Mouse (Mus musculus) monocyte, adult 5-6 weeks (primary cell): ENCODE results near the gene Nav3. TPM values are rescaled to one million over a fixed set of nuclear protein-coding genes. Genes with fewer than 3 reads are reported as not detected.
"Not testable (repeated sequence)": the region's sequence is repeated elsewhere in the genome, so short reads cannot be mapped to it uniquely, and the experiment has no call there.

Experiments
- ATAC-seq: fragments of 153-309, 156-312 bp; replicated peaks from 2 replicates; pipeline ENCODE4 v1.8.0; 2017; ENCODE audit warnings: mild to moderate bottlenecking; ENCODE audit not compliant: low TSS enrichment, insufficient number of reproducible peaks, severe bottlenecking, poor library complexity, low FRiP score
- total RNA-seq: library from RNA; stranded (forward); fragments of 200-1000, 200-491, 200-594 nt; gene quantifications from 3 replicates; pipeline ENCODE4 v1.2.3, GENCODE M21; 2017

Nav3 gene
- total RNA-seq, 1 experiment from 2014 or later = not detected

DNA sequence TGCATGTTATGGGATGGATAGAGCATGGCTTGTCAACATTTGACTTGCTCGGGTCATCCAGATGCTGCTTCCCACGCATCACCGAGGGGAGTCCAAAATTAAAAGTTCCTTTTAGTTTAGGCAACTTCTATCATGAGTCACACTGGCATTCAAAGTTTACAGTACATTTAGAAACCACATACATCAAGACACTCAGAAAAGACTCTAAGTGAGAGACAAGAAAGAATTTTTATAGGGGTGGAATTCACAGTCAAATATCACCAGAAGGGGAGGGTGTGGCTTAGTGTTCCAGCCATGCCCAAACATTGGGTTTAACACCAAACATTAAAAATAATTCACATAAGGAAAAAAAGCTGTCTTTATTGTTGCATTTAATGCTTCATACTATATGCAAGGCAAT is 57.4 kb downstream of the Nav3 start:
- ATAC-seq = no peak

DNA sequence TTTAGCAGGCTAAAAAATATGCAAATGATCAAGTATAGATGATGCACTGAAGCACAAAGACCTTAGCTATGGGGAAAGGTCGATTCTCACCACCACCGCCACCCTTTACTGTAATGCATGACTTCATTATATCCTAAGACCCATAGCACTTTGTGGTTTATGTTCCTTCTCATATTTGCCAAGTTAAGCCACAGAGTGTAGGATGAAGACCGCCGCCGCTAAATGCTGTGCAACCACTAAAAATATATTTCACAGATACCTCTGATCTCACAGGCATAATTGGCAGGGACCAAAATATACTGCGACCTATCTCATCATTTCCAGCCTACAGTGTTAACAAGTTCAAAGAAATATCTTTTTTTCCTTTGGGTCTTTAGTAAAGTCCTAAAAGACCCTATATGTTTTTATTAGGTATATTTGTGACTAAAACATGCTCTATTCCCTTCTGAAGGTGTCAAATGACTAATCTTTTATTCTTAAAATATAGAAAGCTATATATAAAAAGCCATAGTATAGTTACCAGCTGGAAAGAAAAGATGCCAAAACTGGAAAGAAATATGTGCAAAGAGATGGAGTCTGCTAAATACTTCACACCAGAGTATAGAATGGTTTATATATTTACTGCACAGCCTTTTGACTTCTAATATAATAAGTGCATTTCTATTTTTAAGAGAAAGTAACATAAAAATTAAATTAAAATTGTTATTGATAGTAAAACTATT is 69.4 kb downstream of the Nav3 start:
- ATAC-seq = no peak

DNA sequence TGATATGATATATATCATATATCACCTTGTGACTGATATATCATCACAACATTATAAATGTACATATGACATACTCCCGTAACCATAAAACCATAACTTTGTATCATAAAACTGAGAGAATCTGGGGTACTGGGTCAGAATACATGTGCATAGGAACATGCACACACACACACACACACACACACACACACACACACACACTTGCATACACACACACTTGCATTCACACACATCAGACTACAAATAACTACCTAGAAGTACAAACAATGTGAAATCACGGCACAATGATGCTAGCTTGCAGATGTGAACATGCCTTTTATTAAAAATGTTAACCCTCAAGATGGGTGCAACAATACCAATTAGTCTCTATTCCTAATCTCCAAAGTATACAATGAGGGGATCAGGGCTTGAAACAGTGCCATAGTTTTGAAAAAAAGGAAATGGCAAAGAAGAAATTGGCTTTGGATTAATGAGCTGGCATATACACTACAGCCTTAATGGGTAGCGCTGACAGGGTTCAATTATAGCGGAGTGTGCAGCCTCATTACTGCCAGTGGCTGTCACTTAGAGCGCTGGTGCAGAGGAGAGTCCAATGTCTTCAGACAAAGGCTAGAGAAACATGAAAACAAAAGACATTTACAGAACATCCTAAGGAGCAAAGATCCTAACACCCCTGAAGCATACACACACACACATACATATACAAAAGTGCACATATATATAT is 72.3 kb downstream of the Nav3 start:
- not testable (repeated sequence) for ATAC-seq

DNA sequence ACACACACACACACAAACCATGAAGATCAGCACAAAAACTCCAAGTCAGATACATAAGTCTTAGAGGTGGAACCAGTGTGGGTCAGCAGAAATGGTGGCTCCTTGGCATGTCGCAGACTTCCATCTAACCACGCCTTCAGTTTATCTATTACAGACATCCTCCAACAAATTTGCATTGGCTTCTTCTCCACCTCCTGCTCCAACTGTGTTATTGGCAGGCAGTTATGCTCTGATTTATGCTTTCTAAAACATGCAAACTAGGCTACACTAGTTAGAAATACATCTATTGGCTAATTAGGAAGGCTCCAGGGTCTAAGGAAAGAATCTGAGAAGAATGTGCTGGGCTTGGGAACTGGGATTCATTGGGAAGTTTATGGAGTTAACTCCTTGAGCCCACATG is 75.2 kb downstream of the Nav3 start:
- ATAC-seq = no peak

DNA sequence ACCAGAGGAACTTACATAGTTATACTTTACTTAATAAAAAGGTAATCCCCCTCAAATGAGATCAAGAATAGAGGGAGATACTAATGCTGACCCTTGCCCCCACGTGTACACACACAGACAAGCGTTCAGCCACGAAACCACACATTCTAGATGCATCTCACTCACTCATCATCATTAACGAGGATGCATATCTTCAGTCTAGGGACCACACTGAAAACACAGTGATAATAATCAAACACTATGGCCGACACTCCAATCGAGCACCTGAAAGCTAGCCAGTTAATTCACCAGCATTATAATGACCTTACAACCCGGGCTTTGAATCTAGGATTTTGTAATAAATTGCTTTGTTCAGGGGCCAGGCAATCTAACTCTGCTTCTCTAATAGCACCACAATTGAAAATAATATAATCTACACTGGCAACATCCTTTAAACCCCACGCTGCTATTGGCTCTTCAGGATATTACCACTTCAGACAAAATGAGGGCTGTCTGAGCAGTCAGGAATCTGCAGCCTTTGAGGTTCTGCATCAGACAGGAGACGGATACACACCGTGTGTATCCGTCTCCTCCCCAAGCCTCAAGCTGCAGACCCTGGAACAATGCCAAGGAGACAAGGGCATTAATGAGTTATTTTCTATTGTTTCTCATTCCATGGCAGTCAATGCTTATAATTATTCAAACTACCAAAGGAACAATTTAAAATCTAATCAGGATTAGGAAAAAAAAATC is 83.1 kb downstream of the Nav3 start:
- no peak for ATAC-seq

DNA sequence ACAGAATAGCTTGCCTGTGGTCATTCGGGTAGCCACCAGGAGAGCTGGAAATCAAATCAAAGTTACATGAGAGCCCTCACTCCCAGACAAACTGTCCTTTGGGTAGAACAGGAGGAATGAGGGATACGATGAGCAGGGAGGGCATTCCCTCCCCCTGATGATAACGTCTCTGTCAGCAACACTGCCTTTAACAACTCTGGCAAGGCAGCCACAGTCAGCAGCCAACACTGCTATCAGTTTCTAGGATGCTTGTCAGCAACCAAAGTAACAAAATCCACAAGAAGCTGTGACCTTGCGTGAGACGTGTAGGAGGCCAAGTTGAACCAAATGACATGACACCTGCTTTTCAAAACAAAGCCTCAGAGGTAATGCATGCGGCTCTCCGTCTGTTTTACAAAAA is 103.9 kb downstream of the Nav3 start:
- no peak for ATAC-seq

DNA sequence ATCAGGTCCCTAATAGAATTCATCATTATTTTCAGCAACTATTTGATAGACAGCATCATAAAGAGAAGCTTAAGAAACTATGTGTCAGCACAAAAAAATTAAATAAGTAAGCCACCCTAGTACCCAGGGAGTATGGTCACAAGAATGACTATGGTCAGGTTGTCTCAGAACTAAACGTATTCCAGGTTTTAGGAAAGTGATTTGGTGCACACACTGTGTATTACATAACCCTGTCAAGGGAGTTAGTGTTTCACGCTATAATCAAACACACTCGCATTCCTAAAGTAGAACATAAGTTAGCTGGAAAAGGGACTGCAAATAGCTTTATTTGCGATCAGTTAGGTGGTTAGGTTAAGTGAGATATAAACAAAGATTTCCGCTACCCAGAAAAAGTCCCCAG is 126.0 kb downstream of the Nav3 start:
- no peak for ATAC-seq

DNA sequence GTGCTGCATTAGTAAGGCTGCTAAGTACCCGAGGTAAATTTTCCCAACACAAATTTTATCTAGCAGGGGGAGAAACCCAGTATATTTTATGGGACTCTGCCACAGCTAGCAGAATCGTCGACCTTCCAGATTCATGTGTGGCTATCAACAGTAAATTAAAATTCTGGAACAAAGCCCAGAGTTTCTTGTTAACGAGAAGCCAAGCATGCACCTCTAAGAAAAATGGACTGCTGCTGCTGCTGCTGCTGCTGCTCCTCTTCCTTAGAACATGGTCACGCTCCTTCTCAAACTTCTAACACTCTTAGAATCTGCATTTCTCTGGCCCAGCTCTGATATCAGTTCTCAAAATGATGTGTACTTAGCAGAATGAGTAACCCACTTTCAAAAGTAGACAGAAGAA is 126.4 kb downstream of the Nav3 start:
- ATAC-seq = no peak

DNA sequence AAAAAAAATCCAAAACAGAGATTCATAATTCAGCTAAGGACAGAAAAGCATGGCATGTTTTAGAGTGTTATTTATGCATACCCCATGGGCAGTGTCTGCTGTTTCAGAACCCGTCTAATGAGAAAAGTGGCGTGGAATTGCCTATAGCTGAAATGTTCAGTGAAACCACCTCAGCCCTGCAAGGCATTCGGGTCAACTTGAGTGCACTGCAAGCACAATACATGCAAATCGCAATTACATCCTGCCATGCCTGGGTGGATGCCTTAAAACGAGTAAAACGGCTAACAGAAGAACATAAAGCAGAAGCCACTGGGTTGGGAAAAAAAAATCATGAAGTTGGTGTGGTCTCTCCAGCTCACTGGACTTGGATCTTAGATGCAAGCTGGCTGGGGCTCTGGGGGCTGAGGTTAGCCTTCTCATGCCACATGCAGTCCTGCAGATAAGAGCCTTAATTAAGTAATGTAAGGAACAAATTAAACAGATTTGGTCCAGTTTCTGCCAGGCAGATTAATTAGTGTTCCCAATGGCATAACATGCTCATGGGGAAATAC is 133.8 kb downstream of the Nav3 start:
- ATAC-seq = no peak

DNA sequence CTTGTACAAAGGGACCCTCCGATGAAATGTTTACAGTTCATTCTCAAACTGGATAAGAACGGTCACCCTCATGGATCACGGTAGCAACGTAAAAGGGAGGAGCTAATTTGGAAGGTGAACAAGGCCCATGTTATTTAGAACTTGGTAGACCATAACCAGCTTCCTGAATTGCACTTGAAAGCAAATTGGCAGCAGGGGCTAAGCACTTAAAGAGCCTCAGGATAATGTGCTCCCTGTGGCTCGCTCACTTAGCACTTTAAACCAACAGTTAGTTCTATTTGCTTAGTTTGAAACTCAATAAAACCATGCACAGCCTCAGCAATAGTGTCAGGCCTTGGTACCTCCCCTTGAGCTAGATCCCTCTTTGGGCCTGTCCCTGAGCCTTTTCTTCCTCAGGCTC is 138.7 kb downstream of the Nav3 start:
- ATAC-seq = no peak

DNA sequence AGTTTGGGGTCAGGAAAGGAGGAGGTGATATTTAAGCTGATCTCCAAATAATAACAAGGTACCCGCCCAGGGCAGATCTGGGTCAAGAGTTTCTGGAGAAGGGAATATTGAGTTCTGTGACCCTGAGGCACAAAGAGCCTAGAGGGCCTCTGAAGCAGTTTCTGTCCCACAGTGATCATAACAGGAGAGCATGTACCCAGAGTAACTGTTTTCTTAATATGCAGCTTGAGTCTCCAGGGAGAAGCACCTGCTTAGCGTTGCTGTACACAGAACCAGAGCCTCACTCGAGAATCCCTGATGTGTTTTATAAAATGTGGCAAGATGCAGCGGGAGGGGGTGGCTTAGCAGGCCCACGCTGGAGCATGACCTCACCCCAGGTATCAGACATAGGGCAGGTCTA is 141.5 kb downstream of the Nav3 start:
- no peak for ATAC-seq

DNA sequence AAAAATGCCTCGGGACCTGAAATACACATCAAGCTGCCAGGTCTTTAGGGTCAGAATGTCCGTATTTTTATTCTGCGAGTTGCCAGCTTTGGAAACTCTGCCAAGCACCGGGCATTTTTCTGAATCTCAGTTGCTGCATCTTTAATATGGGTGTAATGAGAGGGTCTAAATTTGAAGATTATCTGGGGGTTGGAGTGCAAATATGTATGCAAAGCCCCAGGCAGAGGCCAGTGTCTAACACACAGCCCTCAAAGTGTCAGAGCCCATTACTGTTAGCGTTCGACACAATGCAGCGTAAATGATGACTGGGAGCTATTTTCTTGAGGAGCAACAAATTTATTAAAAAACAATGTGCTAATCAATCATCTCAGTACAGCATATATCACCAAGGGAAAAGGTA is 142.0 kb downstream of the Nav3 start:
- ATAC-seq = no peak

DNA sequence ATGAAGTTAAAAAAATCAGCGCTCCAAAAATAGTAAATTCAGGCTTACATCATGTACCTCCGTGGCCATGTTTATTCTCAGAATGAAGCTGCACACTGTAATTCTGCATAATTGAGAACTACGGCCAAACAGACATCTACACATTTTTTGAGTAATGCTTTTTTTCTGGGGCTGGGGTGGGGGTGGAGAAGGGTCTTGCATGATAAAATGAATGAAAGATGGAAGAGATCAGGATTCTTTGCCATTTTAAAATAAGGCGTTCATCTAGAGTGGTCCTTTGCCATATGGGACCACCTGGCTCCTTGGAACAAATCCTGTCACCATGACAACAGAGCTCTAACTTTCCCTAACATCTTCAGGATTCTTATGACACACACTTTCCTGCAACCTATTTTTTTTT is 146.5 kb downstream of the Nav3 start:
- no peak for ATAC-seq

DNA sequence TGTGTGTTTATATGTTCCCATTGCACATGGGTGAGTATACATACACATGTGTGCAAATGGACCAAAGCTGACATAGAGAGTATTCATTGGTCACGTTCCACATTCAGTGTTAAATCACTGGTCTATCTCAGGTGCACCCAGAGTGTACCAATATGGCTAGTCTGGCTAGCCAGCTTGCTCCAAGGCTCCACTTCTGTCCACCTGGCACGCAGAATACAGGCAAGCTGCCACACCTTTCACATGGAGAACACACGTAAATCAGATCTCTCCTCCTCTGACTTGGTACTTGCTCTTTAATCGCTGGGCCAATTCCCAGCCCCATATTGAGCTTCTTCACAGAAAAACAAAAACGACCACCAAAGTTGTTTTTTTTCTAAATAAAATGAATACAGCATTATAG is 150.4 kb downstream of the Nav3 start:
- ATAC-seq = no peak

DNA sequence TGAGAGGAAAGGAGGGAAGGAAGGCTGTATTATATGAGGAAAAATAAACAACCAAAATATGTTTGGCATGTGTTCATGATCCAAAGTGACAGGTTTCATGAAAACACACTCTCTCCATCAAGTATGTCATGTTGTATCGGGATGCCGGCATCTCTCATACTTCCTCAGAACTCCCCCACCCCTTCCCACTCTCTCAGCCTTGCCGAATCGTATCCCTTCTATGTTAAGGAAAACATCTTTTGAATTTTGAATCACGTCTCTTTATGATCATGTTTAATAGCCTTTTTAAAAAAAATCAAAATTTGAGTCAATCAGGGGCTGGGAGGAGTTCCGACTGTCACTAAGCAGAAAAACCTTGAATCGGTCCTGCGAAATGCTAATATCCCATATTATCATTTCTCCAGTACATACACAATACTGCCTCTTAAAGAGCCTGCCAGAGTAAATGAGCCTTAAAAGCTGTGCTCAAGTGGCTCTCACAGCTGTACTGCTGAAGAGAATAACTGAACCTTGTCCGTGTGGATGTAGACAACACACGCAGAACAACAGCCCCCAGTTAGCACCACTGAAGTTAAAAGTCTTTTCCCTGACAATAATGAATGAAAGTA is 165.9 kb downstream of the Nav3 start:
- ATAC-seq = no peak

DNA sequence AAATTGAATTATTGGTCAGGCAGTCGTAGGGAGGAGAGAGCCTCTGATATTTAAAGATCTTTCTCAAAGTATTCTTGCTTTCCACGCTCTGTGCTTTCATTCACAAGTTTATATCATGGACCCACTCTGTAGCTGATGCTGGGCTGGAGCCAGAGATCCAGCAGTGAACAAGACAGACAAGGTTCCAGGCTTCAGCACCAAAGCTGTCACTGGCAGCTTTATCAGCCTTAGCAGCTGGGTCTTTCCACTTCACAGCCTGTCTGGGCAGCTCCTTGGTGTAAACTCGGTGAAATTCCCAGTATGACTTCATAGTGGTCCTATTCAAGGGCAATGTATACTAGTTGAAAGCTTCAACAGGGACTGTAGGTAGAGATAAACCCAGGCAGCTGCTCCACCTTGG is 172.1 kb downstream of the Nav3 start:
- no peak for ATAC-seq

DNA sequence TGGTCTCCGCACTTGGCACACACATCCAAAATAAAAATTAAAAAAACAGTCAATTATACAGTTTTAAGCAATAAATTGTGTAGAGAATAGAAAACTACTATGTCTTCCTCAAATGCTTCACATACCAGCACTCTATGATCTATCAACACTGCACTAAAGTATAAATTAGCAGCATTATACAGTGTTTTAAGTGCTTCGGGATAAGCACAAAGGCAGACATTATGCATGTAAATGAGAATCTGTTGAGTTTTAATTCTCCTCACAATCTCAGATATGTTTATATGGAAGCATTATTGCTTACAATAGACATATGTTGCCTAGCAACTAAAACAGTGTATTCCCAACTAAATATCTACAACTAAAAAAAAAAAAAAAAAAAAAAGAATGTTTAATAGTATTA is 183.2 kb downstream of the Nav3 start:
- no peak for ATAC-seq

DNA sequence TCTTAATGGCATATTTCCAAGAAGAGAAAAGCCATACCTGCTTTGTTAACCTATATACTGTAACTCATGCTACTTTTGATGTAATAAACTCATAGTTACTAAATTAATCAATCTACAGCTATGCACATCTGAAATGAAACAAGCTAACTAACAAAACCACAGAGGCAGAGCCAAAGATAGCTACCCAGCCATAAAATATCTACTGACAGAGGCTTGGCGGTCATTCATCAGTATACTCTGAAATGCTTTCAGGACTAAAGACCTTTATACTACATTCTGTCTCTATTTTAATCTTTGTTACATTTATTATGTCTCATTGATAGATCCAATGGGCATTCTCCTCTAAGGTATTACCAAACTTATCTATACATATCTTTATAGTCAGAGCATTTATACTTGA is 185.4 kb downstream of the Nav3 start:
- ATAC-seq = no peak

DNA sequence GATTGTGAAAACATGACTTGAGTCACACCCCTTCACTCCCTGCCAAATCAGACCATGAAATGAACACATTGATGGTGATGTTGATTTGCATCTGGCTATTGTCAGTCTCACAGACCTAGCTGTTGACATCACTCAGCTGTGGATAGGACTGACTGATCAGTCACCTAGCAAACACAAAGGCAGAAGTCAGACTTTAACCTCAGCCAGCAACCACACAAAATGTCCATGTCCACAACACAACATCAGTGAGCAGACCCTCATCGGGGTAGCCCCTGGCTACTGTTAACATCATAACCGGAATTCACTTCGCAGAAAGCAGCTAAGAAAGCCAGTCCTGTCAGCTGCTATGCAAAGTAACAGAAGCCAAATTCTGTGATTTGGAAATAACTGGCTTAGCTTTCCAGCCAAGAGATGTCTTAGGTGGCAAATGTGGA is 213.9 kb downstream of the Nav3 start:
- ATAC-seq = no peak
